Mouse (Mus musculus) adrenal gland, postnatal 36 days (tissue): ENCODE measurements around the gene Nup85. TPM values are rescaled to one million over a fixed set of nuclear protein-coding genes. Genes with fewer than 3 reads are reported as not detected.

ENCODE experiments used
- DNase-seq, 2 experiments: peaks; one replicate each; pipeline ENCODE4 v3.0.0; 2021; ENCODE audit warnings: mixed read lengths in 1 of 2
- total RNA-seq, 2 experiments: library from RNA; stranded (reverse); gene quantifications; 2 replicates each; pipeline ENCODE4 v1.2.3; 2021

The Nup85 gene
- total RNA-seq, 2 experiments from 2014 or later: 44.0 to 44.8 TPM

DNA sequence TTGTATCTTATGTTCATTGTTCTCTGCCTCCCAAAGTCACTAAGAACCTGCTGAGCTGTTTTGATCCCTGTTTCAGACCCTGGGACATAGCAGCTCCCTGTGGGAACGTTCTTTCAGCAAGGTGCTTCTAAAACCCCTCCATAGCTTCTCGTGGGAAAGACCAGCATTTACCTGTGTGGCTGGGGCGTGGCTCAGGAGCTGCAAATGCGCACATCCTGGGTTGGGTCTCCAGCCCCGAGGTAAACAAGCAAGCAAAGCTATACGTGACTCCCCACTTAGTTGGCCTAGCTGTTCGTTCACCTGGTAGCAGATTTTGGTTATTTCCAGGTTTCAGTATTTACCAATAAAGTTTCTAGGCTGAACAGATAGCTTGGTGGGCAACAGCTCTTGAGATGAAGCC is 68.0 kb downstream of the Nup85 start:
- DNase-seq: no peak

DNA sequence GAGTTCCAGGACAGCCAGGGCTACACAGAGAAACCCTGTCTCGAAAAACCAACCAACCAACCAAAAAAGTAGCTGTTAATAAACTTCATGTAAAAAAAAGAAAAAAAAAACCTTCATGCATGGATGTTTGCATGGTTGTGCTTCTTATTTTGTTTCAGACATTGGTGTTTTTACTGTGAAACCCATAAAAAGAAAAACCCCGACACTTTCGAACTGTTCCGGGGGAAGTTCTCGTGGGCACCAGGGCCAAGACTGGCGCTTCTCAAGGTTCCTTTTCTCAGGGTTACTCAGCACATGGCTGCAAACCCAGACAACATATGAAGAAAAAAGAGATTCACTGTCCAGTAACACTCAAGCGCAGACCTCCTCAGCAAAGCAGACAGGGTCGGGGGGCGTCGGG is 68.6 kb downstream of the Nup85 start:
- no peak for DNase-seq

Other genes starting within 250 kb of the Nup85 start
- under 1 TPM; 0.40 to 0.49 TPM for gene Ush1g, start 242.4 kb upstream of the Nup85 start, total RNA-seq
- not detected for gene Otop3, start 229.7 kb upstream of the Nup85 start, total RNA-seq
- gene Hid1, start 196.7 kb upstream of the Nup85 start, total RNA-seq: 10 to 100 TPM; 16.2 to 38.1 TPM
- 100 to 1,000 TPM in 1 of 2 experiments, 10 to 100 TPM in 1; 82.1 to 136 TPM for gene Cdr2l, start 182.5 kb upstream of the Nup85 start, total RNA-seq
- 100 to 1,000 TPM; 147 to 162 TPM for gene Mrpl58, start 160.7 kb upstream of the Nup85 start, total RNA-seq
- 100 to 1,000 TPM; 567 to 597 TPM for gene Atp5h, start 144.5 kb upstream of the Nup85 start, total RNA-seq
- gene Kctd2, start 144.3 kb upstream of the Nup85 start, total RNA-seq: 10 to 100 TPM; 43.8 to 70.0 TPM
- gene Trim80, start 123.9 kb upstream of the Nup85 start, total RNA-seq: under 1 TPM in 1 of 2 experiments, not detected in 1; 0.17 TPM
- gene Slc16a5, start 102.0 kb upstream of the Nup85 start, total RNA-seq: under 1 TPM in 1 of 2 experiments, not detected in 1; 0.53 TPM
- gene Armc7, start 88.8 kb upstream of the Nup85 start, total RNA-seq: 1 to 10 TPM; 7.3 to 8.2 TPM
- 100 to 1,000 TPM in 1 of 2 experiments, 10 to 100 TPM in 1; 98.5 to 161 TPM for gene Nt5c, start 72.6 kb upstream of the Nup85 start, total RNA-seq
- 100 to 1,000 TPM in 1 of 2 experiments, 10 to 100 TPM in 1; 80.5 to 106 TPM for gene Jpt1, start 50.0 kb upstream of the Nup85 start, total RNA-seq
- gene Sumo2, start 28.2 kb upstream of the Nup85 start, total RNA-seq: 100 to 1,000 TPM; 248 to 259 TPM
- gene Mrps7, start 39.5 kb downstream of the Nup85 start, total RNA-seq: 100 to 1,000 TPM in 1 of 2 experiments, 10 to 100 TPM in 1; 97.7 to 102 TPM
- gene Gga3, start 39.6 kb downstream of the Nup85 start, total RNA-seq: 10 to 100 TPM; 25.3 to 30.7 TPM
- 100 to 1,000 TPM in 1 of 2 experiments, 10 to 100 TPM in 1; 73.4 to 195 TPM for gene Mif4gd, start 48.5 kb downstream of the Nup85 start, total RNA-seq
- 10 to 100 TPM; 90.5 to 96.3 TPM for gene Slc25a19, start 63.9 kb downstream of the Nup85 start, total RNA-seq
- 100 to 1,000 TPM; 132 to 158 TPM for gene Grb2, start 144.2 kb downstream of the Nup85 start, total RNA-seq
- 10 to 100 TPM; 74.6 to 95.5 TPM for gene Tmem94, start 201.0 kb downstream of the Nup85 start, total RNA-seq
- gene Caskin2, start 249.2 kb downstream of the Nup85 start, total RNA-seq: 10 to 100 TPM; 58.9 to 72.9 TPM